Mouse (Mus musculus) MEL (cell line): Measurements from ENCODE around the gene Slc7a5. TPM values are rescaled to one million over a fixed set of nuclear protein-coding genes. Genes with fewer than 3 reads are reported as not detected.
A peak's percentile ranks its signal among the peaks of the same experiment; 100 is the strongest.

Experiments used
- DNase-seq: peaks from one replicate; pipeline ENCODE4 v3.0.0; 2011; ENCODE audit warnings: low read depth, low spot score
- H3K27ac ChIP-seq: 2 replicates; pipeline ENCODE4 v1.5.1; 2012; ENCODE audit warnings: low read depth, mild to moderate bottlenecking, control low read depth, low read length, moderate library complexity; ENCODE audit not compliant: control insufficient read depth
- H3K27me3 ChIP-seq, 2 experiments: fragments of 150-350 bp in 1 of 2; sonication (generic) in 1 of 2; 2 replicates each; pipeline ENCODE4 v1.6.1; 2012; ENCODE audit warnings: low read length in 2 of 2, mild to moderate bottlenecking in 2 of 2, improper control_type of control experiment in 1 of 2, moderate library complexity in 1 of 2; ENCODE audit not compliant: insufficient read depth in 2 of 2, control insufficient read depth in 1 of 2
- H3K36me3 ChIP-seq, 2 experiments: 2 replicates each; pipeline ENCODE4 v1.6.1; 2012 to 2014; ENCODE audit warnings: low read length in 2 of 2, improper control_type of control experiment in 1 of 2, inconsistent platforms in 1 of 2, mild to moderate bottlenecking in 1 of 2; ENCODE audit not compliant: insufficient read depth in 2 of 2, control insufficient read depth in 1 of 2
- H3K4me1 ChIP-seq, 2 experiments: fragments of 150-350 bp in 1 of 2; sonication (generic) in 1 of 2; 2 replicates each; pipeline ENCODE4 v1.6.1; 2012; ENCODE audit warnings: low read length in 2 of 2, improper control_type of control experiment in 1 of 2, mild to moderate bottlenecking in 1 of 2; ENCODE audit not compliant: insufficient read depth in 2 of 2, control insufficient read depth in 1 of 2
- H3K4me3 ChIP-seq, 2 experiments: fragments of 150-350 bp in 1 of 2; sonication (generic) in 1 of 2; 2 replicates each; pipeline ENCODE4 v1.5.1; 2012; ENCODE audit warnings: low read depth in 2 of 2, low read length in 2 of 2, mild to moderate bottlenecking in 2 of 2, moderate library complexity in 2 of 2, control low read depth in 1 of 2, improper control_type of control experiment in 1 of 2; ENCODE audit not compliant: control insufficient read depth in 1 of 2, insufficient read depth in 1 of 2
- H3K79me2 ChIP-seq: 2 replicates; pipeline ENCODE4 v1.6.1; 2012; ENCODE audit warnings: mild to moderate bottlenecking, low read length, moderate library complexity; ENCODE audit not compliant: control insufficient read depth, poor library complexity, insufficient read depth
- H3K9ac ChIP-seq: 2 replicates; pipeline ENCODE4 v1.6.1; 2012; ENCODE audit warnings: low read depth, mild to moderate bottlenecking, control low read depth, low read length, moderate library complexity; ENCODE audit not compliant: control insufficient read depth, poor library complexity, severe bottlenecking
- H3K9me3 ChIP-seq: fragments of 150-350 bp; sonication (generic); replicated peaks from 2 replicates; pipeline ENCODE4 v1.6.1; 2012; ENCODE audit warnings: mild to moderate bottlenecking, low read length, improper control_type of control experiment, moderate library complexity; ENCODE audit not compliant: insufficient read depth
- CHD1 ChIP-seq: IDR thresholded peaks from 2 replicates; pipeline ENCODE4 v1.6.1; 2012; ENCODE audit warnings: low read depth, mild to moderate bottlenecking, inconsistent platforms, low read length, improper control_type of control experiment
- CHD2 ChIP-seq: IDR thresholded peaks from 2 replicates; pipeline ENCODE4 v1.6.1; 2011; ENCODE audit warnings: low read length, improper control_type of control experiment
- E2F4 ChIP-seq: IDR thresholded peaks from 2 replicates; pipeline ENCODE4 v1.6.1; 2011; ENCODE audit warnings: low read depth, low read length, improper control_type of control experiment, borderline replicate concordance
- ELF1 ChIP-seq: IDR thresholded peaks from 2 replicates; pipeline ENCODE4 v1.6.1; 2014; ENCODE audit warnings: low read depth, mild to moderate bottlenecking, inconsistent platforms, low read length, improper control_type of control experiment, moderate library complexity
- EP300 ChIP-seq, 2 experiments: IDR thresholded peaks; 2 replicates each; pipeline ENCODE4 v1.6.1; 2011; ENCODE audit warnings: improper control_type of control experiment in 2 of 2, low read length in 2 of 2, low read depth in 1 of 2, mild to moderate bottlenecking in 1 of 2
- ETS1 ChIP-seq: IDR thresholded peaks from 2 replicates; pipeline ENCODE4 v1.6.1; 2012; ENCODE audit warnings: low read depth, mild to moderate bottlenecking, inconsistent platforms, low read length, improper control_type of control experiment, moderate library complexity
- GABPA ChIP-seq: IDR thresholded peaks from 2 replicates; pipeline ENCODE4 v1.6.1; 2012; ENCODE audit warnings: low read depth, mild to moderate bottlenecking, inconsistent platforms, low read length, improper control_type of control experiment, moderate library complexity
- HCFC1 ChIP-seq: IDR thresholded peaks from 2 replicates; pipeline ENCODE4 v1.6.1; 2012; ENCODE audit warnings: low read depth, mild to moderate bottlenecking, inconsistent platforms, low read length, improper control_type of control experiment, moderate library complexity
- JUND ChIP-seq: IDR thresholded peaks from 2 replicates; pipeline ENCODE4 v1.6.1; 2011; ENCODE audit warnings: low read depth, mild to moderate bottlenecking, improper control_type of control experiment, low read length
- KAT2A ChIP-seq: conservative IDR thresholded peaks from 2 replicates; pipeline ENCODE4 v1.6.1; 2012; ENCODE audit warnings: low read depth, low read length, improper control_type of control experiment, inconsistent platforms
- MAFK ChIP-seq: IDR thresholded peaks from 2 replicates; pipeline ENCODE4 v1.6.1; 2011; ENCODE audit warnings: low read depth, mild to moderate bottlenecking, low read length, improper control_type of control experiment, borderline replicate concordance
- MAX ChIP-seq: IDR thresholded peaks from 2 replicates; pipeline ENCODE4 v1.6.1; 2011; ENCODE audit warnings: low read length, improper control_type of control experiment
- MAZ ChIP-seq: IDR thresholded peaks from 2 replicates; pipeline ENCODE4 v1.6.1; 2012; ENCODE audit warnings: low read depth, mild to moderate bottlenecking, inconsistent platforms, low read length, improper control_type of control experiment
- MYB ChIP-seq: IDR thresholded peaks from 2 replicates; pipeline ENCODE4 v1.6.1; 2011; ENCODE audit warnings: mild to moderate bottlenecking, low read depth, low read length, improper control_type of control experiment
- MYC ChIP-seq: IDR thresholded peaks from 2 replicates; pipeline ENCODE4 v1.6.1; 2011; ENCODE audit warnings: low read depth, mild to moderate bottlenecking, low read length, improper control_type of control experiment, moderate library complexity
- NRF1 ChIP-seq: IDR thresholded peaks from 2 replicates; pipeline ENCODE4 v1.6.1; 2014; ENCODE audit warnings: low read depth, mild to moderate bottlenecking, inconsistent platforms, low read length, improper control_type of control experiment, moderate library complexity; ENCODE audit not compliant: poor library complexity, insufficient read depth, severe bottlenecking
- POLR2A ChIP-seq, 2 experiments: IDR thresholded peaks; 2 replicates each; pipeline ENCODE4 v1.6.1; 2011 to 2012; ENCODE audit warnings: low read length in 2 of 2, mild to moderate bottlenecking in 2 of 2, control low read depth in 1 of 2, improper control_type of control experiment in 1 of 2, low read depth in 1 of 2, moderate library complexity in 1 of 2; ENCODE audit not compliant: control insufficient read depth in 1 of 2, insufficient read depth in 1 of 2, poor library complexity in 1 of 2
- RAD21 ChIP-seq: IDR thresholded peaks from 2 replicates; pipeline ENCODE4 v1.6.1; 2011; ENCODE audit warnings: mild to moderate bottlenecking, low read depth, low read length, improper control_type of control experiment
- RCOR1 ChIP-seq: IDR thresholded peaks from 2 replicates; pipeline ENCODE4 v1.6.1; 2012; ENCODE audit warnings: low read depth, mild to moderate bottlenecking, inconsistent platforms, low read length, improper control_type of control experiment
- SIN3A ChIP-seq: IDR thresholded peaks from 2 replicates; pipeline ENCODE4 v1.6.1; 2012; ENCODE audit warnings: low read length, improper control_type of control experiment, inconsistent platforms
- TAL1 ChIP-seq: IDR thresholded peaks from 2 replicates; pipeline ENCODE4 v1.6.1; 2012; ENCODE audit warnings: mild to moderate bottlenecking, inconsistent platforms, low read length, moderate library complexity, mixed read lengths
- TBP ChIP-seq: IDR thresholded peaks from 2 replicates; pipeline ENCODE4 v1.8.0; 2011; ENCODE audit warnings: low read depth, low read length, improper control_type of control experiment
- TCF12 ChIP-seq: IDR thresholded peaks from 2 replicates; pipeline ENCODE4 v1.6.1; 2014; ENCODE audit warnings: low read depth, mild to moderate bottlenecking, inconsistent platforms, low read length, improper control_type of control experiment, moderate library complexity
- UBTF ChIP-seq: IDR thresholded peaks from 2 replicates; pipeline ENCODE4 v1.6.1; 2012; ENCODE audit warnings: low read depth, mild to moderate bottlenecking, inconsistent platforms, low read length, improper control_type of control experiment, moderate library complexity, borderline replicate concordance; ENCODE audit not compliant: insufficient read depth
- USF1 ChIP-seq: IDR thresholded peaks from 2 replicates; pipeline ENCODE4 v1.6.1; 2014; ENCODE audit warnings: low read depth, mild to moderate bottlenecking, inconsistent platforms, low read length, improper control_type of control experiment, moderate library complexity
- USF2 ChIP-seq, 2 experiments: IDR thresholded peaks; 2 replicates each; pipeline ENCODE4 v1.6.1; 2011 to 2012; ENCODE audit warnings: improper control_type of control experiment in 2 of 2, low read length in 2 of 2, borderline replicate concordance in 1 of 2, inconsistent platforms in 1 of 2, low read depth in 1 of 2, mild to moderate bottlenecking in 1 of 2; ENCODE audit not compliant: insufficient read depth in 1 of 2
- ZC3H11A ChIP-seq: IDR thresholded peaks from 2 replicates; pipeline ENCODE4 v1.6.1; 2012; ENCODE audit warnings: low read depth, mild to moderate bottlenecking, inconsistent platforms, low read length, improper control_type of control experiment
- ZMIZ1 ChIP-seq: IDR thresholded peaks from 2 replicates; pipeline ENCODE4 v1.6.1; 2012; ENCODE audit warnings: low read depth, mild to moderate bottlenecking, inconsistent platforms, low read length, improper control_type of control experiment, moderate library complexity
- polyA plus RNA-seq, 2 experiments: library from polyadenylated mRNA; stranded (reverse) in 1 of 2; unstranded in 1 of 2; fragments of >175 nt in 1 of 2; fragments of >200 nt in 1 of 2; gene quantifications; 2 replicates each; pipeline versions ENCODE4 v1.2.1 to v1.2.4; 2012; ENCODE audit warnings: low replicate concordance in 2 of 2, low read depth in 1 of 2; ENCODE audit not compliant: insufficient read length in 2 of 2, insufficient read depth in 1 of 2, missing spikeins in 1 of 2
- total RNA-seq: library from RNA; depleted of rRNA; stranded (reverse); fragments of 300-350 nt; gene quantifications from 2 replicates; pipeline ENCODE4 v1.2.3, GENCODE M21; 2012

Slc7a5 gene
- total and polyA plus RNA-seq, 3 experiments: 55.0 to 263 (median 108) TPM

- TF ChIP-seq MAX: no peak
- TF ChIP-seq KAT2A: no peak
These were observed 57.5 kb downstream of the Slc7a5 start (continued) for GRCm38 (mm10) chr8:121850018-121850417.

GRCm38 (mm10) chr8:121849303-121849702 is 58.2 kb downstream of the Slc7a5 start:
- H3K4me3 ChIP-seq: peak overlapping the region in 1 of 2 experiments; percentile 5; a peak in 1 of 4 replicates
- TF ChIP-seq UBTF: no peak
- no peak for TF ChIP-seq CHD1
- TF ChIP-seq NRF1: no peak
- no peak for TF ChIP-seq EP300 (IDR thresholded peaks at IDR 0.05; ENCODE audit: low read depth in 1 of 2, low read length in 2 of 2)
- TF ChIP-seq, all 39 proteins: peak for 0
- H3K36me3 ChIP-seq: peaks cover 0 to 39% of the 10 kb centered on the region in 2 experiments; a peak in 2 of 4 replicates
- H3K4me1 ChIP-seq: peaks cover 13 to 51% of the 10 kb centered on the region in 2 experiments
- H3K79me2 ChIP-seq: peaks cover 4% of the 10 kb centered on the region; the same call in 1 of the 2 replicates
- H3K9me3 ChIP-seq: no peaks in the 10 kb centered on the region
- H3K27me3 ChIP-seq: no peaks in the 10 kb centered on the region
- H3K27ac ChIP-seq: peak overlapping the region; percentile 99
- peak overlapping the region; percentile 95 for H3K9ac ChIP-seq
- peak; percentile 67 for DNase-seq

DNA sequence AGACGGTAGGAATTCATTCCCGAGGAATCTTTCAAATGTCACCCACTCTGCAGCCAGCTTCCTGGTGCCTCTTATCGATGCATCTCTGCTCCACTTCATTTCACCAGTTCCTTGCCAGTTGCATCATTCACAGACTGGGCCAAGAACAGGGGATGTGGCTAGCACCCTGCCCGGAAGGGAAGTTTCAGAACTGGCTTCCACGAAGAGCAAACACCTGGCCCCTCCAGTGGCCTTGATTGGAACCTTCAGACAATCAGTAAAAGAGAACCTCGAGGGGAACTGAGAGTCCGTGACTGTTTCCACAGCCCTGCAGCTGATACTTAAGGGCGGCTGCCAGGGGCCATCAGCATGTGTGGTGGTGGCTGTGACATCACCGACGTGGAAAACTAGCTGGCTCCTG is 59.0 kb downstream of the Slc7a5 start:
- Histone ChIP-seq H3K36me3 (peaks cover 0 to 39% of the 10 kb centered on the region in 2 experiments; a peak in 2 of 4 replicates), H3K9ac (peak overlapping the region; percentile 74), H3K4me3 (peak overlapping the region in 1 of 2 experiments; percentile 25; a peak in 1 of 4 replicates), H3K9me3 (no peaks in the 10 kb centered on the region), H3K4me1 (peaks cover 13 to 50% of the 10 kb centered on the region in 2 experiments), H3K27me3 (no peaks in the 10 kb centered on the region), H3K27ac (peak overlapping the region; percentile 99), H3K79me2 (peaks cover 4% of the 10 kb centered on the region; the same call in 1 of the 2 replicates)
- peak; percentile 91 for DNase-seq
- no peak for TF ChIP-seq MYC
- no peak for TF ChIP-seq RAD21
- TF ChIP-seq NRF1: no peak
- TF ChIP-seq ELF1: peak; percentile 75
- TF ChIP-seq CHD2: no peak
- no peak for TF ChIP-seq TAL1
- TF ChIP-seq EP300 (IDR thresholded peaks at IDR 0.05; ENCODE audit: low read depth in 1 of 2, low read length in 2 of 2): peak in 1 of 2 experiments; percentile 81
- TF ChIP-seq TCF12: peak; percentile 64; the same call in 1 of the 2 replicates
- peak; percentile 32; the same call in 1 of the 2 replicates for TF ChIP-seq TBP
- no peak for TF ChIP-seq USF2 (IDR thresholded peaks at IDR 0.05; ENCODE audit: borderline replicate concordance in 1 of 2, insufficient read depth in 1 of 2, low read depth in 1 of 2, low read length in 2 of 2)
- no peak for TF ChIP-seq JUND
- no peak for TF ChIP-seq ZMIZ1
- TF ChIP-seq RCOR1: no peak
- TF ChIP-seq UBTF: no peak
- no peak for TF ChIP-seq MYB
- TF ChIP-seq MAZ: no peak
- no peak for TF ChIP-seq HCFC1
- TF ChIP-seq GABPA: no peak
- peak; percentile 84 for TF ChIP-seq ETS1
- TF ChIP-seq ZC3H11A: no peak
- TF ChIP-seq MAFK: no peak
- peak; percentile 70; the same call in 1 of the 2 replicates for TF ChIP-seq SIN3A
- no peak for TF ChIP-seq USF1
- TF ChIP-seq POLR2A (IDR thresholded peaks at IDR 0.05; ENCODE audit: control insufficient read depth in 1 of 2, insufficient read depth in 1 of 2, low read depth in 1 of 2, low read length in 2 of 2, poor library complexity in 1 of 2): no peak; a peak in 1 of 4 replicates
- no peak for TF ChIP-seq E2F4
